Mouse (Mus musculus): Measurements from ENCODE around the gene Frat1. TPM values are rescaled to one million over a fixed set of nuclear protein-coding genes. Genes with fewer than 3 reads are reported as not detected.
"Not testable (repeated sequence)": the region's sequence is repeated elsewhere in the genome, so short reads cannot be mapped to it uniquely, and the experiment has no call there.

Gene Frat1
- polyA plus RNA-seq, 1 experiment from 2014 or later: 9.1 TPM

DNA sequence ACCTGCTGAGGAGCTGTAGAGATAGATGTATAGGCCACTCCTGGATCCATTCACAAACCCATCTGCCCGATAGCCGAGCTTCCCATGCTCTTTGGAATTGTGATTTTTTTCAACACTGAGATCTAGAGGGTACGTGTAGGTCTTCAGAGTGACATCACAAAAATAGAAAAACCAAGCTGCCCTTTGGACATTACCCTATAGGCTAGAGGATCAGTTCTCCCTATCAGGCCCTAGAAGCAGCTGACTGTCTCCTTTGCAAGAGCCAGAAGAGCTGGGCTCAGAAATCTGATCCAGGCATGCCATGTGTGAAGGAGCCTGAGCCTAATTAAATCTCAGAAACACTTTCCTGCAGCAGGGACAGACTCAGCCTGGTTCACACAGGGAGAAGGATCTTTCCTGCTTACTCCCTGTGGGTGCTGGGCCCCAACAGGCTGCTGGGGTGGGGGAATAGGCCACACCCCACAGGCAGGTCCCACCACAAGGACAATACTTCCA is 28.1 kb downstream of the Frat1 start:
- 57% methylated on average over 3 of the region's 3 CpGs for WGBS (ENCODE audit: insufficient replicate concordance)
- ATAC-seq (ENCODE audit: insufficient read depth): no peak
- H3K27ac ChIP-seq (replicated peaks): no peak overlapping the region
- H3K36me3 ChIP-seq (replicated peaks): peaks cover 8% of the 10 kb centered on the region; the same call in 1 of the 2 replicates
- no peak overlapping the region for H3K9ac ChIP-seq
- no peak overlapping the region for H3K4me2 ChIP-seq
- H3K27me3 ChIP-seq: no peaks in the 10 kb centered on the region
- no peaks in the 10 kb centered on the region for H3K9me3 ChIP-seq (replicated peaks)
- no peak overlapping the region for H3K4me3 ChIP-seq (replicated peaks)
- H3K4me1 ChIP-seq (replicated peaks): peaks cover 20% of the 10 kb centered on the region

DNA sequence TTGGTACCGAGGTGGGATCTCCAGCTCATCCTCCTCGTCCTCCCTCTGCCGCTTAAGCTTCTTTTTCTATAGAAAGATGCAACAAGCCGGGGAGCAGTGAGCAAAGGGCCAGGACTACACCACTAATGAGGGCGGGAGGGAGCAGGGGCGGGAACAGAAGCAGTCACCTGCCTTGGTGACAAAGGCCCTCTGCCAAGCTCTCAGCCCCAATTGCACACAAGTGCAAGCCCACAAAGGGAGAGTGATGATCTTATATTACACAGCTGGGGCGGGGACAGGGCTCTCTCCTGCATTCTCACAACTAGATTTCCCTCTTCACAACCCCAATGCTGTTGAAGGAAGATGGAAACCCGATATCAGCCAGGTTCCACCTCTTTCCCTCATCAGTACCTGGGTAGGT is 36.9 kb downstream of the Frat1 start:
- Histone ChIP-seq H3K4me3 (replicated peaks) (no peak overlapping the region), H3K4me1 (replicated peaks) (no peaks in the 10 kb centered on the region), H3K9ac (no peak overlapping the region), H3K36me3 (replicated peaks) (peaks cover 84% of the 10 kb centered on the region), H3K27me3 (no peaks in the 10 kb centered on the region), H3K27ac (replicated peaks) (no peak overlapping the region), H3K4me2 (no peak overlapping the region), H3K9me3 (replicated peaks) (no peaks in the 10 kb centered on the region)
- ATAC-seq (ENCODE audit: insufficient read depth): no peak
- WGBS (ENCODE audit: insufficient replicate concordance): 76% methylated on average over 8 of the region's 8 CpGs

DNA sequence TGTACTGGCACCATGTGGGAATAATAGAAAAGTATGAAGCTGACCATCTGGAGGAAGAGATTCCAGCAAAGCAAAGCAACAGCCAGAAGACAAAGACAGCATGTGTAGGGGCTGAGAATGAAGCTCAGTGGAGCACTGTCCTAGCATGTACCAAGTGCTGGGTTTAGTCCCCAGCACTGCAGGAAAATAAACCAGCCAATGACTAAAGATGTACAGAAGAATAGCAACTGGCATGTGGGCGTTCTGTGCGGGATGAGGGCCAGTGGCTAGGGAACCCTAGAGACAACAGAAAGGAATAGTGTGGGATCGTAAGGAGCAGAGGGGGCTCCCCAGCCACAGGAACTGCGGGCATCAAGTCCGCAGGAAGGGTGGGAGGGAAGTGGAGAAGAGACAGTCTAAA is 39.5 kb downstream of the Frat1 start:
- ATAC-seq (ENCODE audit: insufficient read depth): no peak

DNA sequence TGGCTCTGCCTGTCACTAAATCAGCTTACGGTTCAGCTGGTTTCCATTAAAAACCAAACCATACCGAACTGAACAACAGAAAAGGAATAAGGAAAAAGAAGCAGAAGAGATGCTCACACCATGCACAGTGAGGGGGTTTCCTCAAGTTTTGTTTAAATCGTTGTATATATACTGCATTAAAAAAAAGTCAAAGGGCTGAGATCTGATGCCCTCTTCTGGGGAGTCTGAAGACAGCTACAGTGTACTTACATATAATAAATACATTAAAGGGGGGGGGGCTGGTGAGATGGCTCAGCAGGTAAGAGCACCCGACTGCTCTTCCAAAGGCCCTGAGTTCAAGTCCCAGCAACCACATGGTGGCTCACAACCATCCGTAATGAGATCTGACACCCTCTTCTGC is 40.2 kb downstream of the Frat1 start:
- not testable (repeated sequence) for H3K9me3 ChIP-seq (replicated peaks); ATAC-seq (ENCODE audit: insufficient read depth); H3K4me3 ChIP-seq (replicated peaks); H3K27ac ChIP-seq (replicated peaks); H3K4me2 ChIP-seq; H3K4me1 ChIP-seq (replicated peaks); H3K9ac ChIP-seq; H3K27me3 ChIP-seq
- H3K36me3 ChIP-seq (replicated peaks): peaks cover 85% of the 10 kb centered on the region
- WGBS (ENCODE audit: insufficient replicate concordance): 75% methylated on average over 5 of the region's 5 CpGs

More for the DNA sequence above, 39.5 kb downstream of the Frat1 start:
- H3K36me3 ChIP-seq (replicated peaks): peaks cover 83% of the 10 kb centered on the region
- H3K4me3 ChIP-seq (replicated peaks): no peak overlapping the region
- H3K9ac ChIP-seq: no peak overlapping the region
- H3K4me2 ChIP-seq: no peak overlapping the region
- WGBS (ENCODE audit: insufficient replicate concordance): 81% methylated on average over 5 of the region's 5 CpGs
- H3K4me1 ChIP-seq (replicated peaks): no peaks in the 10 kb centered on the region
- no peaks in the 10 kb centered on the region for H3K9me3 ChIP-seq (replicated peaks)
- H3K27me3 ChIP-seq: no peaks in the 10 kb centered on the region
- no peak overlapping the region for H3K27ac ChIP-seq (replicated peaks)

DNA sequence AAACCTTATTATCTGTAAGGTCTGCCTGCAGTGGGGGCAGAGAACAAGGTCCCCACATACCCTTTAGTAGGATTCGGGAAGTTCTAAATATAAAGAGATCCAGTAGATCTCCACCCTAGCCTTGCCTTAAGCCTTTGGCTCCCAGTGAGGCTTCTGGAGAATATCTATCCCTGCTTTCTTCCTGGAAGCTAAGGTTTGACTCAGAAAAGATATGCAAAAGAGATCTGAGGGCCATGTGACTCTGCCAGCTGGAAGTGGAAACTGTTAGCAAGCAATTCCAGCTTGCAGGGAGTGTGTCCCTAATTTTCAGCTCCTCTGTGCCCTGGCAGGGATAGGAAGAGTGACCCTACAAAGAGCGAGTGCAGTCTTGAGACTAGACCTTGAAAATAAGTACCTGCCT is 42.5 kb downstream of the Frat1 start:
- Histone ChIP-seq H3K4me2 (no peak overlapping the region), H3K36me3 (replicated peaks) (peaks cover 85% of the 10 kb centered on the region), H3K9me3 (replicated peaks) (no peaks in the 10 kb centered on the region), H3K4me1 (replicated peaks) (no peaks in the 10 kb centered on the region), H3K27me3 (no peaks in the 10 kb centered on the region), H3K4me3 (replicated peaks) (no peak overlapping the region), H3K9ac (no peak overlapping the region), H3K27ac (replicated peaks) (no peak overlapping the region)
- 69% methylated on average over 2 of the region's 2 CpGs for WGBS (ENCODE audit: insufficient replicate concordance)
- ATAC-seq (ENCODE audit: insufficient read depth): no peak

DNA sequence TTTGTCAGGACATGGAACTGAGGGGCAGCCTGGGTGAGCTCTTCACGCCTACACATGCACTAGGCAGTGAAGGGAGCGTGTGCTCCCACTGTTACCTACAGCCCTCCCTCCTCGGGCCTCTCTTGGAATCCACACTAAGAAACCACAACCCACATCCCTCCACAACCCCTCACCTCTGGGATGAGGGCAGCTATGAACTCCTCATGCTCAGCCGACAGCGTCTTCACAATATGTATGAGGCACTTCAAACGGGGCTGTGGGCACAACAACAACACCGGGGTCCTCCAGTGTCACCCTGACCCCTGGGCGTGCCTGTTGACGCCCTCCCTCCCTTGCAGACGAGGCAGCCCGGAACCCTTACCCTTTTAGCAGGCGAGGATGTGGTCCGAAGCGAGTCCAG is 44.6 kb downstream of the Frat1 start:
- no peak overlapping the region for H3K27ac ChIP-seq (replicated peaks)
- no peaks in the 10 kb centered on the region for H3K9me3 ChIP-seq (replicated peaks)
- peaks cover 78% of the 10 kb centered on the region for H3K36me3 ChIP-seq (replicated peaks)
- H3K27me3 ChIP-seq: no peaks in the 10 kb centered on the region
- H3K4me1 ChIP-seq (replicated peaks): no peaks in the 10 kb centered on the region
- H3K4me2 ChIP-seq: no peak overlapping the region
- H3K4me3 ChIP-seq (replicated peaks): no peak overlapping the region
- ATAC-seq (ENCODE audit: insufficient read depth): no peak
- 79% methylated on average over 14 of the region's 14 CpGs for WGBS (ENCODE audit: insufficient replicate concordance)
- H3K9ac ChIP-seq: no peak overlapping the region

DNA sequence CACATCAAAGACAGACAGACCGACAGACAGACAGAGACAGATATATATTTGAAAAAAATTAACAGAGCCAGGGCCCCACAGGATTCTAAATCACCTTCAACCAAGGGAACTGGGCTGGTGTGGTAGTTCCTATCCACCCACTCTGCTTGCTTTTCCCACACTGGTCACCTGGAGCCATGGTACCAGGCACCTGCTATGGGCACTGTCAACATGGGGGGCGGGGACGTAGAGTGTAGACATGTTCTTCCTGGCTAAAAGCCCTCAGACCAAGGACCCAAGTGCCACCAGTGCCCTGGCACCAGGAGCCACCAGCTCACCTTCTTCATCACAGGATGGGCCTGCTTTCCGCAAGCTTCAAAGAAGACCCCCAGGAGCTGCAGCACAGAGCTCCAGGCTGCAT is 52.1 kb downstream of the Frat1 start:
- Histone ChIP-seq H3K27me3 (no peaks in the 10 kb centered on the region), H3K4me3 (replicated peaks) (no peak overlapping the region), H3K36me3 (replicated peaks) (peaks cover 68% of the 10 kb centered on the region), H3K4me2 (no peak overlapping the region), H3K9ac (no peak overlapping the region), H3K9me3 (replicated peaks) (no peaks in the 10 kb centered on the region), H3K27ac (replicated peaks) (no peak overlapping the region), H3K4me1 (replicated peaks) (no peaks in the 10 kb centered on the region)
- 80% methylated on average over 4 of the region's 4 CpGs for WGBS (ENCODE audit: insufficient replicate concordance)
- ATAC-seq (ENCODE audit: insufficient read depth): no peak

Other genes with a start within 250 kb of the Frat1 start
- gene Gm340, start 247.6 kb upstream of the Frat1 start, polyA plus RNA-seq (2015; fragmentation: Nextera tagmentation; extraction: Ambion mirVana): 1.1 and 1.6 TPM in 2 replicates
- gene Slit1, start 86.3 kb upstream of the Frat1 start, polyA plus RNA-seq (2015; fragmentation: Nextera tagmentation; extraction: Ambion mirVana): 0.05 TPM in 2 replicates
- 26.6 and 29.4 TPM in 2 replicates for gene Arhgap19, start 27.9 kb upstream of the Frat1 start, polyA plus RNA-seq (2015; fragmentation: Nextera tagmentation; extraction: Ambion mirVana)
- gene Frat2, start 18.2 kb downstream of the Frat1 start, polyA plus RNA-seq (2015; fragmentation: Nextera tagmentation; extraction: Ambion mirVana): 4.4 and 4.5 TPM in 2 replicates
- gene Rrp12, start 66.2 kb downstream of the Frat1 start, polyA plus RNA-seq (2015; fragmentation: Nextera tagmentation; extraction: Ambion mirVana): 8.5 and 8.6 TPM in 2 replicates
- 267 and 322 TPM in 2 replicates for gene Pgam1, start 82.0 kb downstream of the Frat1 start, polyA plus RNA-seq (2015; fragmentation: Nextera tagmentation; extraction: Ambion mirVana)
- gene Exosc1, start 103.5 kb downstream of the Frat1 start, polyA plus RNA-seq (2015; fragmentation: Nextera tagmentation; extraction: Ambion mirVana): 29.2 and 31.4 TPM in 2 replicates
- gene Zdhhc16, start 103.5 kb downstream of the Frat1 start, polyA plus RNA-seq (2015; fragmentation: Nextera tagmentation; extraction: Ambion mirVana): 33.7 and 39.6 TPM in 2 replicates
- gene Mms19, start 151.2 kb downstream of the Frat1 start, polyA plus RNA-seq (2015; fragmentation: Nextera tagmentation; extraction: Ambion mirVana): 10.1 and 10.3 TPM in 2 replicates
- 5.2 and 6.3 TPM in 2 replicates for gene Ubtd1, start 151.8 kb downstream of the Frat1 start, polyA plus RNA-seq (2015; fragmentation: Nextera tagmentation; extraction: Ambion mirVana)
- gene Ankrd2, start 206.0 kb downstream of the Frat1 start, polyA plus RNA-seq (2015; fragmentation: Nextera tagmentation; extraction: Ambion mirVana): 0.17 and 0.21 TPM in 2 replicates
- 50.6 and 59.0 TPM in 2 replicates for gene Hoga1, start 215.6 kb downstream of the Frat1 start, polyA plus RNA-seq (2015; fragmentation: Nextera tagmentation; extraction: Ambion mirVana)
- gene 4933411K16Rik, start 222.3 kb downstream of the Frat1 start, polyA plus RNA-seq (2015; fragmentation: Nextera tagmentation; extraction: Ambion mirVana): 0.22 and 0.26 TPM in 2 replicates

Measured in liver, embryonic 15.5 days (tissue).